Mouse (Mus musculus): Measurements from ENCODE around the gene Pon1.

The Pon1 gene

DNA sequence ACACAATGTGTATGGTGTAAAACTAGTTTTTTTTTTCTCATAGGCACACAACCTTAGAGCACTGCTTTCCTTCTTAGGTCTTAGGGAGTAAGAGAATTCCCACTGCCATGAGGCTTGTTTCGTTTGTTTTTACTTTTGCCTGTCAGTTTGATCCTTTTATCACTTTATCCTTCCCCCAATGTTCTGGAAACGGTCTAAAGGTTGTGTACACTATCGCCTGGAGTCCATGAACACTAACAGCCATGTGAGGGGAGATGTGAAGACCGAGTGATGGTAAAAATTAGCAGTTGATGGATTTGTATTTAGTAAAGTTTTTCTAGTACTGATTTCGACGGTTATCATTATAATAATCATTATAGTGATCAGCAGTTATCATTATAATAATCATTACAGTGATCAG lies 58.8 kb downstream of the Pon1 start:
- DNase-seq (ENCODE audit: low read depth, low spot score): no peak

DNA sequence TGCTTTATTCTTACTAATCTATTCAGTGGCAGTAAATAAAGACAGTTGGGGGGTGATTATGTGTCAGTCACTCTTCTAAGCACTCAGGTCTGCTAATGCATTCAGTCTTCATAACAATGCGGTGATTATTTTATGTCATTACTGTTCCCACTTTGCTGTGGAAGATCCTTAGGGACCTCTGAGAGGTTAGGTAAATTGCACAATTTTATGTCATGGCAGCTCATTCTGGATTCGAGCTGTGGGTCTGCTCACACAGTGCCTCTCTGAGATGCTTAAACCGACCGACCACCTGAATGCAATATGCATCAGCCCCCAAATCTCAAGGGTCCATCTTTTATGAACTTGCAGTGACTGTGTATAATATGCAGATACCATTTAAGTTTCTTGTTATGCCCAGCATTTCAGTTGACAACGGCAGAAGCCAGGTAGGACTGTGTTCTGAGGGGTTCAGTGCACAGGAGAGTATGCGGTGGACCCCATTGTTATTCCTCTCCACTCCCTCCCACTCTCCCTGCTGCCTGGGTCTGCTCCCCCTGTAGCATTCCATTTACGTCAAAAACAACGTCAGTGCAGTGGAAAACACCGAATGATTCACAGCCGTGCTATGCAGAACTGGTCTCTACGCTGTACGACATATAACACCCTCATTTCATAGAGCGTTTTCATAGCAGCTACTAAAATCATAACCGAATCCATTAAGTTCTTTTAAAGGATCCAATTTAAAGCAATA lies 64.2 kb downstream of the Pon1 start:
- DNase-seq (ENCODE audit: low read depth, low spot score): no peak

DNA sequence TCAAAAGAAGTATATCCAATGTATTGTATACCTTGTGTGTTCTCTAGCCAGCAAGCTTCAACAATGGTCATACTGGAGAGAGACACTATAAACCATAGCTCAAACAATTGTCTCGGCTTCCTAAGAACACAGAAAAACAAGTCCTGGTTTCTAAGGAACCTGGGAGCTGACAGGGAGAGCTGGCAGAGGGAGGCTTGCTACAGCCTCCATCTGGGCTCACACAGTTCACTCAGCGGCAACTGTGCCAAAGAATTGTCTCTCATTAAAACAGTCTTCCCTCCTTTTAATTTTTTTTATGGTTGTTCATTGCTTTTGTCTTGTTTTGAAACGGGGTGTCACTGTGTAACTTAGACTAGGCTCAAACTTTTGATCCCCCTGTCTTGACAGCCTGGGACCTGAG lies 73.5 kb downstream of the Pon1 start:
- DNase-seq (ENCODE audit: low read depth, low spot score): no peak

DNA sequence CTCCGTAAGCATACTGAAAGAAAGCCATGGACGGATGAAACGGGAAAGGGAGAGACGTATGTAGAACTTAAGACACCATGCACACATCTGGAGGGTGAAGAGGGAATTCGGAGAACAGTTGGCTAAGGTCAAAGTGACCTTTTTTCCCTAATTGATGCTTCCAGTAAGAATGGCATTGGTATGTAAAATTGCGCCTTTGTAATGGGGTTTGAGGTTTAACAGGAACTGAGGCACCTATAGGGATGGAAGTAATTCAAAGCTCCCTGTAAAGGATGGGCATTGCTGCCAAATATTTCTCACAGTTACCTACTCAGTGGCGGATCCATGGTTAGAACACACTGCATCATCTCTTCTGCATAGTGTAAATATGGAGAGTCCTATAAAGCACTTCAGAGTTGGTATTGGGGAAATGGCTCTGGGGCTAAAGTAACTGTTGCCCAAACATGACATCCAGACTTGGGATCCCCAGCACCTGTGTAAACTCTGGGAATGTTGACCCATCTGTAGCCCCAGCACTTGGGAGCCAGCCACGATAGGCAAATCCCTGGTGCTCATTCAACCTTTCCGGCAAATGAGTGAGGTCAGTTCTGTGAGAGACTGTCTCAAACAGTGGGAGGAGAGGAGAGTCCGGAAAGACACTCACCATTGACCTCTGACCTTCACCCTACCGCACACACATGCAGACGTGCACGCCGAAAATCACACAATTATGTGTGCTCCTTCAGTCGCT lies 74.4 kb downstream of the Pon1 start:
- no peak for DNase-seq (ENCODE audit: low read depth, low spot score)
